Mouse (Mus musculus): ENCODE data around the gene Bmf.
A peak's percentile ranks its signal among the peaks of the same experiment; 100 is the strongest.

The Bmf gene

GRCm38 (mm10) chr2:118512418-118513377, 36.8 kb downstream of the Bmf start:
- no peak for DNase-seq (ENCODE audit: extremely low read depth, low read depth)

- no peak for DNase-seq (ENCODE audit: extremely low read depth, low read depth)
Observed at GRCm38 (mm10) chr2:118511779-118512417, 37.6 kb downstream of the Bmf start.

- no peak for DNase-seq (ENCODE audit: extremely low read depth, low read depth)
Observed at GRCm38 (mm10) chr2:118510447-118511310, 38.8 kb downstream of the Bmf start.

GRCm38 (mm10) chr2:118509688-118510446, 39.6 kb downstream of the Bmf start:
- DNase-seq (ENCODE audit: extremely low read depth, low read depth) = no peak

DNA sequence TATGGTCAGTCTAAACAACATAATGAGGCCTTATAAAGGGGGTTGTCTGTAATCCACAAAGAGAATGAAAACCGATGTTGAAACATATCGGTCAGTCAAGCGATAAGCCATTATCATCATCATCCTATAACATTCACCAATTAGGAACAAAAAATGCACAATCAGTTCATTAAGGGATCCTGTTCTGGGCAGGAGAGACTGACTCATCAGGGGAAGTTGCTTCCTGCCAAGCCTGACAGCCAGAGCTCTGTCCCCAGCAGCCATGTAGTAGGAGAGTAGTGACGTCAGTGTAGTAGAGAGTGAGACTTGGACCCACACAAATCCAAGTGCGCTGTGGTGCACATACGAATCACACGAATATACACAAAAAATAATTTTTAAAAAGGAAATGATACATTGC, 42.4 kb downstream of the Bmf start:
- no peak for DNase-seq (ENCODE audit: extremely low read depth, low read depth)

DNA sequence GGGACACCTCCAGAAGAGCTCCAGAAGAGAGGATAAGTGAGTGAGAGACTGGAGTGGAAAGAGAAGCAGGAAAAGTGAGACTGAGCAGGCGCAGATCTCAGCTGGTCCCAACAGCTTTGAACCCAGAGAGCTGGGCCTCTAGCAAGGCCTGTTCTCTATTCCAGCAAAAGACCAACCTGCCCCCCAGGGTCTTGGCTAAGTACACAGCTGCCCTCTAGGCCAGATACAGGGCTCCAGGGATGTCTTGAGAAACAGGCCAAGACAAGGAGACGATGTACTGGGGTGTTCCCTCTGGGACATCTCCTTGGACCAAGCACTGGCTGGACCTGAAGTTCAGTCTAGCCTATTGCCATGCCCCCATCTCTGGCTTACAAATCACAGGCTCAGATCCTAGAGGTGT, 49.3 kb downstream of the Bmf start:
- DNase-seq (ENCODE audit: extremely low read depth, low read depth) = no peak

DNA sequence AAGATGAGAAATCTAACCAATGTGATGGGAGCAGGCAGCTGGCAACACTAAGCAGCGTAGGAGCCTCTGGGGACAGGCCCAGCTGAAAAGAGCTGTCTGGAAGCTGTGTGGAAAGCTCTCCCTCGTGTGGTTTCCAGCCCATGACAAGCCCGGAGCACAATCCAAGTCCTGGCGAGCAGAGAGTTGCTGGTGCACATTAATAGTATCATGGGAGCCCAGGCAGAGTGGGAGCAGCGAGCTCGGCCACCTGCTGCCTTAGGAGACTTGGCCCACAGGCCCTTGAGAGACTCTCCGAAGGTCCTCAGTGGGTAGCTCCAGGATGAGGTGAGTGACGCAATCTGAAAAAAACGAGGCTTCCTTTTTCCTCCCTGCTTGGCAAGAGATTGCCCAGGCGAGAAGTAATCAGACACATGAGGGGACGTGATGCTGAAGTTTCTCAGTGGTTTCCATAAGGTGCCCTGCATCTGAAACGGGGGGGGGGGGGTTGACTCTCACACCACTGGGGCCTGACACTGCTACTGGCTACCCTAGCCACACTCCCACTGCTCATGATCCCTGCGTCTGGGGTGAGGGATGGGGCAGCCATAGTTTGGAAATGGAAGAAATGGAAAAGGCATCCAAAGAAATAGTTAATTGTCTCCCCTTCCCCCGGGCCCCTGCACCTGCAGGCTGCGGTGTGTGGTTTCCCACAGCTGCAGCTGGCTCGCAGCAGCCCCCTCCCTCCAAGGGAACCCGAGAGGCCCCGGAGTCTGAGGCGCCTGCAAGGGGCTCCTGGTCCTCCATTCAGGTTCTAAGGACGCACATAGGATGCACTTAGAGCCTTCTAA, 50.1 kb downstream of the Bmf start:
- no peak for DNase-seq (ENCODE audit: extremely low read depth, low read depth)

GRCm38 (mm10) chr2:118498476-118498875, 51.0 kb downstream of the Bmf start:
- DNase-seq (ENCODE audit: extremely low read depth, low read depth) = no peak

- no peak for DNase-seq (ENCODE audit: extremely low read depth, low read depth)
Observed at GRCm38 (mm10) chr2:118497890-118498289, 51.6 kb downstream of the Bmf start.

DNA sequence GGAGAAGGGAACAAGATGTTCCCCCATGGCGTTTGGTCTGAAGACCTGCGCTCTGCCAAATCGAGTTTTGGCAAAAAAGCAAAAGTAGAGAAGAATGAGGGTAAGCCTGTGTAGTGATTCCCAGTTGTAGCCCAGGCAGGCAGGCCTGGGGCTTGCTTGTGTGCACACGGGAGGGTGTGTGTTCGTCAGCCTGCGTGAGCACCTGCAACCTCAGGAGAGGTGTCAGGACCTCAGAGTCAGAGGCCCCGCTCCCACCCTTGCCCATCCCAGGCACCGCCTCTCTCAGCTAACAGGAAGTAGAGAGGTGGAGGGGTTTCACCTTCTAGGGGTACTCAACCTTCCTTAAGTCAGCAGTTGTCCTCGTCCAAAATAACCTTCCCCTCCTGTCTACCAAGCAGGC, 54.5 kb downstream of the Bmf start:
- DNase-seq (ENCODE audit: extremely low read depth, low read depth) = no peak

GRCm38 (mm10) chr2:118491741-118492395, 57.6 kb downstream of the Bmf start:
- DNase-seq (ENCODE audit: extremely low read depth, low read depth) = no peak

DNA sequence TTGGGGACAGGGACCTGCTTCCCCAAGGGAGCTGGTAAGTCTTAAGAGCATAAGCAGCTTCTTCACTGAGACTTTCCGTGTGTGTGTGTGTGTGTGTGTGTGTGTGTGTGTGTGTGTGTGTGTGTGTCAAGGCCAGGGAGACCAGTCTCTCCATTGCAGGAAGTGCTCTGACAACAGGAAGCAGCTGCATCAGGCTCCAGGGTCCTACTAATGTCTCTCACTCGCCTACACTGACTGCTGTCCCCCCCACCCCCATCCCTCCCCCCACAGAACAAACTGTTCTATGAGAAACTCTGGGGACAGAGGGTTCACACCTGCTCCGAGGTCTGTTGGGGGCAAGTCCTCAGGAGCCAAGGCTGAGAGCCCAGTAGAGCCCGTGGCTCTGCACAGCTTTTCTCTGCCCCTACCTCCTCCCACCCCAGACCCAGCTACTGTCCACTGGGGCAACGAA, 58.2 kb downstream of the Bmf start:
- DNase-seq (ENCODE audit: extremely low read depth, low read depth) = no peak

DNA sequence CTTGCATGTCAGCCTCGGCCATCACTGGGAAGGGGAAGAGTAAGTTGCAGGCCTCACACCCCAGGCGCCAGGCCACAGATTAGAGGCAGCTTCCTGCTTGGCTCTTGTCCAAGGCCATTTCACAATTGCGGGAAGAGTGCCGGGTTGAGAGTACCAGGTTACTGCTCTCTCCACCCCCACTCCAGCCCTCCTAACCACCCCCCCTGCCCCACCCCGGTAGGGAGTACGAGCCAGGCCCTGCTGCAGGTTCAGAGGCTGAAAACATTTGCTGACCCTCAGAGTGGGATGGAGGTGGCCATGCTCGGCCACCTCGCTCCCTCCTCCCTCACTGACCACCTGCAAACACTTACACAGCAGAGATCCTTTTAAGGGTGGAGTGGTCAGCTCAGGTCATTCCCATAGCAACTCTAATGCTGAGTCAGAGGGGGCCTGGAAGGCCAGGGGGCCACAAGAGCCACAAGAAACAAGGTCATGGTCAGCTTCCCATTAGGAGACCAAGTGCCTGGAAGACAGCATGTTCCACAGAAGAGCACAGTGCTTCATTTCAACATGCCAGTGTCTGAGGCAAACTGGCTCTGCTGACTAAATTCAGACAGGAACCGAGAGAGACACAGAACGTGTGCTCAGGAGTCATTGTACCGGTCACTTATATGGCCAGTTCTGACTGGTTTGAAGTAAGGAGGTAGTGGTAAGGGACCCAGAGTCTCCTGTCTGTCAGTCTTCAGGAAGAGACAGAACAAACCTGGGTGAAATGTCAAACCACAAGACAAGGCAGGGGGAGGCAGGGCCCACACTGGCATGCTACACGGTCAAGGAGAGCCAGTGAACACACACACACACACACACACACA, 59.0 kb downstream of the Bmf start:
- no peak for DNase-seq (ENCODE audit: extremely low read depth, low read depth)

GRCm38 (mm10) chr2:118487806-118488205, 61.7 kb downstream of the Bmf start:
- no peak for DNase-seq (ENCODE audit: extremely low read depth, low read depth)

DNA sequence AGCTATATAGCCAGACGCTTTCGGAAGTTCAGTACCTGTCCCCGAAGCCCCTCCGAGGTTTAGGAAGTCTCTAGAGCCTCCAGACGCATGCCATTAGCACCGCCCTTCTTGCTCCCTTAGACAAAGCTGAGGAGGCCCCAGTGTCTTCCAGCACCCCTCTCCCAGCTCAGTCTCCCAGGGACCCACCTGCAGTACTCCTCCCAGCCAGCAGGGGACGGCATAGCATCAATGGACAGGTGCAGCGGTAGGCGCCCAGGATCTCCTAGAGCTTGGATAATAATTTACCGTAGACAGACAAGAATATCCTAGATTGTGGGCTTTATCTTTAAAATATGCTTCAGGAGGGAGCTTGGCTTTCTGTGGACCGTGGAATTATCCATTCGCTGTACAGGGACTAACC, 62.6 kb downstream of the Bmf start:
- DNase-seq (ENCODE audit: extremely low read depth, low read depth) = peak; percentile 43

- no peak for DNase-seq (ENCODE audit: extremely low read depth, low read depth)
Observed at GRCm38 (mm10) chr2:118485415-118485814, 64.1 kb downstream of the Bmf start.

DNA sequence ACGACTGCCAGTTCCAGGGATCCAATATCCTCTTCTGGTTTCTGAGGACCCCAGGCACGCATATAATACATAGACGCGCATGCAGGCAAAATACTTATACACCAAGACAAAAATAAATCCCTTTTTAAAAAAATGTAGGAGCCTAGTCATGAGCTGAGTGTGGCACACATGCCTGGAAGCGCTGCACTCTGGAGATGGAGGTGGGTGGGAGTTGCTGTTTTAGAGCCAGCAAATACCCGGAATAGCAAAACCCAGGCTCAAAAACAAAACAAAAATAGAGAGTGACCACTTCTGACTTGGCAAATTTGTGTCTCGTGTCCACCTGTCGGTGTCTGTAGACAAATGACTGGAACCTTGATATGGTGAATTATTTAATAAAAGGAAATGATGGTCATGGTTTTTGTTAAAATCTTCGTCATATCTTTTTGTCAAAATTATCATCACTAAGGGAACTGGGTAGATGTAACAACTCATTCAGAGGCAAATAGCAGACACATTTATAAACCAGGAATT, 65.0 kb downstream of the Bmf start:
- no peak for DNase-seq (ENCODE audit: extremely low read depth, low read depth)

GRCm38 (mm10) chr2:118483032-118483431, 66.5 kb downstream of the Bmf start:
- no peak for DNase-seq (ENCODE audit: extremely low read depth, low read depth)
